Mouse (Mus musculus): ENCODE data around the gene Mdh1b. TPM values are rescaled to one million over a fixed set of nuclear protein-coding genes. Genes with fewer than 3 reads are reported as not detected.

The Mdh1b gene
- not detected in 2 replicates for polyA plus RNA-seq (2016; fragmentation: Nextera tagmentation; extraction: Ambion mirVana)

DNA sequence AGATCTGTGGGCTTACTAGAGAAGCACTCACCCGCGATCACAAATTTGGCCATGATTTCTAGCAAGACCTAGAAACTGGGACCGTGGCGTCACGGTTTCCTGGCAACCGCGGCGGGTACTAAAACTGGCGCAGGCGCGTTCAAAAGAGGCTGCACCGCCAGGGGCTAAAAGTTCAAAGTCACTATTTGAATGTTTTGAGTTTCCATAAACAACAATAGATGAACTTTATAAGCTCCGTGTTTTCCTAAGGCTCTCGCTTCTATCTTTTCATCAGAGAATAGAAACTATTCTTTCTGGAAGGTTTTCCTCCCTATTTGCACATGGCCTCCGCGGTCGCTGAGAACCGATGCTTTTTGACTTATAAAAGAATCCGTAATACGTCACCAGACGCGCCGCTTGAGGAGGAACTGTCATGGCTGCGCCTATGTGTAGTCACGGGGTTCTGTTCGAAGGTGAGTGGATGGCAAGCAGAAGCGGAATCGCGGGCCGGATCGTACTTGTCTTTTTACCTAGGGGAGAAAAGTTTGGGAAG is at the start of gene Mdh1b, which contains the start of gene Fastkd2:
TSS of gene Mdh1b (minus strand) at position 79 of the 532 bp plus-strand sequence.
TSS of gene Fastkd2 (plus strand) at position 375 of the 532 bp plus-strand sequence.
- Histone ChIP-seq H3K27me3 (0 out of 2 replicates have a peak, but pooled peaks cover 4% of the 10 kb centered on the region), H3K4me3 (peak within 1 kb of the TSS; percentile 69), H3K36me3 (no peaks in the 10 kb centered on the region), H3K4me1 (peaks cover 16% of the 10 kb centered on the region), H3K9ac (peak within 1 kb of the TSS; percentile 56), H3K9me3 (no peaks in the 10 kb centered on the region), H3K4me2 (replicated peaks) (peak within 1 kb of the TSS; percentile 60), H3K27ac (no peak within 1 kb of the TSS)
- under 1% methylated on average over 31 of the region's 31 CpGs for WGBS
- ATAC-seq (ENCODE audit: insufficient number of reproducible peaks, insufficient read depth, low FRiP score, low TSS enrichment), result peak; percentile 75; the same call in 1 of the 2 replicates

DNA sequence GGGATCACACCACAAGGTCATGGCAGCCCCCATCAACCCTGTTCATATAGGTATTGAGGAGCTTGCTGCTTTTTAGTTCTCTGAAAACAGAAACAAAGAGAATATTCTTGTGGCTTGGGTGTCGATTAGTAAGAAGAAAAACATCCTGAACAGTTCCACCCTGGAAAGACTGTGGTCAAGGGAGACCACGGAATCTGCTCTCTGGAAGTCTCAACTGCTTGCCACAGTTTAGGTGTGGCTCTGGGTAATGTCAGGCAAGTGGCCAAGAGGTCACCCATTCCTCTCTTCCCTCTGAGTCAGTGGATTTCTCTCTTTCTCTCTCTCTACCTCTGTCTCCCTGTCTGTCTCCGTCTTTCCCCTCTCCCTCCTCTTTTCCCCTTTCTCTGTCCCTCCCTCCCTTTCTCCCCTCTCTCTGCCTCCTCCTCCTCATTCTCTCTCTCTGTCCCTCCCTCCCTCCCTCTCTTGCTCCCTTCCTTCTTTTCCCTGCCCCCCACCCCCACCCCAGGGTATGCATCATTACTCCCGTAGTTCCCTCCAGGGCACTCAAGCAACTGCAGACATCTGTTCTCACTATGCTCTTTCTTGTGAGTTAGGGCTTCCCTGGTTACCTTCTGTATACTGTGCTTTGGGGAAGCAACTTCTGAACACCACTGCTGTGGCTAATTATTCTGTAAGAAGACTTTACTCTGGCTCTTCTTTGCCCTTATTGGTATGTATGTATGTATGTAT is 46.9 kb upstream of the Mdh1b start:
- peaks cover 6% of the 10 kb centered on the region; the same call in 1 of the 2 replicates for H3K4me1 ChIP-seq
- H3K9ac ChIP-seq, result no peak overlapping the region
- H3K4me2 ChIP-seq (replicated peaks), result no peak overlapping the region
- H3K9me3 ChIP-seq, result no peaks in the 10 kb centered on the region
- no peak overlapping the region for H3K27ac ChIP-seq
- H3K4me3 ChIP-seq, result no peak overlapping the region
- 26% methylated on average over 4 of the region's 4 CpGs for WGBS
- ATAC-seq (ENCODE audit: insufficient number of reproducible peaks, insufficient read depth, low FRiP score, low TSS enrichment), result no peak
- H3K36me3 ChIP-seq, result no peaks in the 10 kb centered on the region
- H3K27me3 ChIP-seq, result no peaks in the 10 kb centered on the region

- Histone ChIP-seq H3K4me2 (replicated peaks) (no peak overlapping the region), H3K36me3 (no peaks in the 10 kb centered on the region), H3K4me3 (no peak overlapping the region), H3K4me1 (peaks cover 6% of the 10 kb centered on the region; the same call in 1 of the 2 replicates), H3K9ac (no peak overlapping the region), H3K9me3 (no peaks in the 10 kb centered on the region), H3K27ac (no peak overlapping the region), H3K27me3 (no peaks in the 10 kb centered on the region)
- no peak for ATAC-seq (ENCODE audit: insufficient number of reproducible peaks, insufficient read depth, low FRiP score, low TSS enrichment)
- 56% methylated on average over 1 of the region's 1 CpGs for WGBS
These were observed 46.3 kb upstream of the Mdh1b start for GRCm38 (mm10) chr1:63776396-63776795.

- Histone ChIP-seq H3K4me2 (replicated peaks) (no peak overlapping the region), H3K27me3 (no peaks in the 10 kb centered on the region), H3K9ac (no peak overlapping the region), H3K27ac (no peak overlapping the region), H3K9me3 (no peaks in the 10 kb centered on the region), H3K4me1 (peaks cover 8% of the 10 kb centered on the region), H3K4me3 (no peak overlapping the region), H3K36me3 (no peaks in the 10 kb centered on the region)
- ATAC-seq (ENCODE audit: insufficient number of reproducible peaks, insufficient read depth, low FRiP score, low TSS enrichment), result no peak
- 88% methylated on average over 7 of the region's 7 CpGs for WGBS
These were observed 40.2 kb upstream of the Mdh1b start for GRCm38 (mm10) chr1:63770309-63770708.

DNA sequence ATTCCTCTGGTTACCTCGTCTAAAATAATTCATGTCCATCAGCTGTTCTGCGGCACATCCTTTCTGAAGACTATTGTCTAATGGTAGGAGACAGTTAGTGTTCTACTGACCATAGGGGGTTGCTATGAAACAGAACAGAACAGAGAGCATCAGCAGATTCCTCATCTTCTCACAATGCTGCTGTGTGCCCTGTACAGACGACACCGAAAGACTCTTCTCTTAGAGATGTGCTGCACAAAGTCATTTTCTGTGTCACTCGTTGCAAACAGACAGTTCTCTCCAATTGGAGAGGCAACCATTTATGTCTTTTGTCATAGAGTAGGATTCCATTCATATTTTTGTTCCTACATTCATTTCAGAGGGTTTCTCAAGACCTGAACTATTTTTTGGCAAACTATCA is 39.0 kb upstream of the Mdh1b start, which contains the start of gene 4933402D24Rik:
TSS of gene 4933402D24Rik (minus strand) at position 101 of the 400 bp plus-strand sequence.
- no peak within 1 kb of the TSS for H3K9ac ChIP-seq

GRCm38 (mm10) chr1:63768112-63768511 is 38.0 kb upstream of the Mdh1b start:
- ATAC-seq (ENCODE audit: insufficient number of reproducible peaks, insufficient read depth, low FRiP score, low TSS enrichment), result peak; percentile 82; the same call in 1 of the 2 replicates
- Histone ChIP-seq H3K27ac (peak overlapping the region; percentile 79), H3K9me3 (no peaks in the 10 kb centered on the region), H3K9ac (no peak overlapping the region), H3K4me2 (replicated peaks) (peak overlapping the region; percentile 24; the same call in 1 of the 2 replicates), H3K27me3 (no peaks in the 10 kb centered on the region), H3K4me1 (peaks cover 17% of the 10 kb centered on the region), H3K36me3 (no peaks in the 10 kb centered on the region), H3K4me3 (no peak overlapping the region)
- WGBS, result 25% methylated on average over 8 of the region's 8 CpGs

More for the DNA sequence above, 39.0 kb upstream of the Mdh1b start, which contains the start of gene 4933402D24Rik:
- no peaks in the 10 kb centered on the region for H3K27me3 ChIP-seq
- no peak for ATAC-seq (ENCODE audit: insufficient number of reproducible peaks, insufficient read depth, low FRiP score, low TSS enrichment)
- peak within 1 kb of the TSS; percentile 24; the same call in 1 of the 2 replicates for H3K4me2 ChIP-seq (replicated peaks)
- H3K9me3 ChIP-seq, result no peaks in the 10 kb centered on the region
- H3K4me3 ChIP-seq, result no peak within 1 kb of the TSS
- peaks cover 8% of the 10 kb centered on the region for H3K4me1 ChIP-seq
- no peaks in the 10 kb centered on the region for H3K36me3 ChIP-seq
- WGBS, result 70% methylated on average over 5 of the region's 5 CpGs
- H3K27ac ChIP-seq, result peak within 1 kb of the TSS; percentile 79

DNA sequence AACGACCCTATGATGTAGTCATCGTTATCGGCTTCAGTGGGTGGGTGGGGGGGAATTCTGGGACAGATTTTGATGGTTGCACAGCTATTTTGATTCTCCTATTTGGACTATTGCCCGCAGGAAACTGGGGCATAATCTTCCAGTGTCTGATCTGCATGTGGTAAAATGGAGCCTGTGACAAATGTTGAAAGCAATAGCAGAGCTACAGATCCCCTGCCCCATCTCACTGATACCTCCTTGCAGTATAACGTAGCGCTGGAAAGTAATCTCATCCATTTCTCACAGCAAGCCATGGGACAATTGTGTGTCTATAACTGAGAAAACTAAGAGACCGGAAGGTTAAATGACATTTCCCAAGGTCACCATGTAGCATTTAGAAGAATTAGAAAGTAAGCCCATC is 34.3 kb upstream of the Mdh1b start:
- ATAC-seq (ENCODE audit: insufficient number of reproducible peaks, insufficient read depth, low FRiP score, low TSS enrichment), result no peak
- no peak overlapping the region for H3K4me2 ChIP-seq (replicated peaks)
- H3K9me3 ChIP-seq, result no peaks in the 10 kb centered on the region
- no peak overlapping the region for H3K4me3 ChIP-seq
- no peak overlapping the region for H3K9ac ChIP-seq
- no peaks in the 10 kb centered on the region for H3K27me3 ChIP-seq
- H3K27ac ChIP-seq, result no peak overlapping the region
- H3K4me1 ChIP-seq, result peaks cover 17% of the 10 kb centered on the region
- no peaks in the 10 kb centered on the region for H3K36me3 ChIP-seq
- WGBS, result 86% methylated on average over 7 of the region's 7 CpGs

DNA sequence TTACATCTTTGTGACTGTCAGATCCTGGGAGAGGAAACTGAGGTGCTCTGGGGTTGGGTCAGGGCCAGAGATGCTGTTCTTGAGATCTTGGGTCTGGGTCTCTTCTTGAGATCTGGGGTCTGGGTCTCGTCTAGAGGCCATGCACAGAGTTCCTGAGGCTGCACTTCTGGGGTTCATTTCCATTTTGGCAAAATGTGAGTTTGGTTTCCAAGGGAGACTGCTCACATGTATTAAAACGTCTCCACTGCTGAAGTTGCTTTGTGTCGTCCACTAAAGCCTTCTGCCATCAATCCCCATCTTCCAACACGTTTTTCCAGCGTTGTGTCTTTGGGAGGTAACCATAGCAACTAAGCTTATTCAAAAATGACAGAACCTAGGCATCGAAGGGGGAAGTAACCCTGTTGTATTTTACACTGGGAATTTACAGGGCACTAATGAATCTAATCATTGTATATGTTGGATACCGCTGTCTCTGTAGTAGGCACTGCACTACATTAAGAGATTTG is 33.8 kb upstream of the Mdh1b start:
- Histone ChIP-seq H3K9ac (no peak overlapping the region), H3K36me3 (no peaks in the 10 kb centered on the region), H3K27ac (0 out of 2 replicates have a peak overlapping the region, but pooled peaks have one; percentile 46), H3K27me3 (no peaks in the 10 kb centered on the region), H3K9me3 (no peaks in the 10 kb centered on the region), H3K4me3 (no peak overlapping the region), H3K4me2 (replicated peaks) (no peak overlapping the region), H3K4me1 (peaks cover 17% of the 10 kb centered on the region)
- ATAC-seq (ENCODE audit: insufficient number of reproducible peaks, insufficient read depth, low FRiP score, low TSS enrichment), result no peak
- 56% methylated on average over 7 of the region's 7 CpGs for WGBS

- no peaks in the 10 kb centered on the region for H3K9me3 ChIP-seq
- H3K27me3 ChIP-seq, result no peaks in the 10 kb centered on the region
- no peaks in the 10 kb centered on the region for H3K36me3 ChIP-seq
- no peak overlapping the region for H3K4me3 ChIP-seq
- 8% methylated on average over 3 of the region's 3 CpGs for WGBS
- no peak overlapping the region for H3K4me2 ChIP-seq (replicated peaks)
- no peak overlapping the region for H3K9ac ChIP-seq
- peaks cover 11% of the 10 kb centered on the region for H3K4me1 ChIP-seq
- ATAC-seq (ENCODE audit: insufficient number of reproducible peaks, insufficient read depth, low FRiP score, low TSS enrichment), result no peak
- peak overlapping the region; percentile 46; the same call in 1 of the 2 replicates for H3K27ac ChIP-seq
These were observed 33.1 kb upstream of the Mdh1b start for GRCm38 (mm10) chr1:63763212-63763694.

DNA sequence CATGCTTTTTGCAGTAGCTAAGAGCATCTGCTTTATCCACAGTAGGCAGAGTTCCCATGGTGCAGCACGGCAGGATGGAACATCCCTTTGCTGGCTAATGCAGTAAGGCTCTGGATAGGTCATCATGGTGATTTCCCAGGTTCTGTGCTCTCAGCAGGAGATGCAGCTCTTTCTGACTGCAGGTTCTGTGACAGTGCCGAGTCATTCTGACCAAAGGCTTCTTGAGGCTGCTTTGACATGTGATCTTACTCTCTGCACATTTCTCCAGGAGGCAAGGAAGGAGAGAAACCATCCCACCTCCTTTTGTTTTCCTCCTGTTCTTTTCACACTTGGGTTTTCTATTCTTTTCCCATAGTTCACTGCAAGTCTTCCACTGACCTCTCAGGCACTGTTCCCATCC is 25.9 kb upstream of the Mdh1b start:
- H3K4me2 ChIP-seq (replicated peaks), result no peak overlapping the region
- WGBS, result 51% methylated on average over 2 of the region's 2 CpGs
- 0 out of 2 replicates have a peak, but pooled peaks cover 5% of the 10 kb centered on the region for H3K36me3 ChIP-seq
- no peaks in the 10 kb centered on the region for H3K4me1 ChIP-seq
- ATAC-seq (ENCODE audit: insufficient number of reproducible peaks, insufficient read depth, low FRiP score, low TSS enrichment), result no peak
- H3K9ac ChIP-seq, result no peak overlapping the region
- H3K4me3 ChIP-seq, result no peak overlapping the region
- no peaks in the 10 kb centered on the region for H3K27me3 ChIP-seq
- no peak overlapping the region for H3K27ac ChIP-seq
- no peaks in the 10 kb centered on the region for H3K9me3 ChIP-seq

DNA sequence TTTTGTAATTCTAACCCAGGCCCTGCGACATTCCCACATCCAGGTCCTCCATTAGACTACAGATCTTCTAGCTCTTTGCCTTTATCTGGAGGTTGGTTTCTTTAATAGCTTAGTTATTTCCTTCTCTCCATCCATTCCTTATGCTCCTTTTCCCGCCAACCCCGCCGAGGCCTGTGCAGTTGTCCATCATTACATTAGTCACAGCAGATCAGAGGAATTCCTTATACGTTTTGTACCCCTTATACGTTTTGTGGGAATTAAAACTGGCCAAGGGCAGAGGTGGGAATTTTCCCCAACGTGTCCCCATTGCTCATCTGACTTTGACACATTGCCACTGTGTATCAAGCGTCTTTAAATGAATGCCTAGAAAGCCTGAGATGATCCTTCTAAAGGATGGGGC is 322 bp downstream of the Mdh1b start:
- Histone ChIP-seq H3K9ac (no peak overlapping the region), H3K4me2 (replicated peaks) (peak overlapping the region; percentile 58), H3K9me3 (no peaks in the 10 kb centered on the region), H3K36me3 (no peaks in the 10 kb centered on the region), H3K27me3 (0 out of 2 replicates have a peak, but pooled peaks cover 4% of the 10 kb centered on the region), H3K4me3 (peak overlapping the region; percentile 69), H3K27ac (no peak overlapping the region), H3K4me1 (peaks cover 16% of the 10 kb centered on the region)
- ATAC-seq (ENCODE audit: insufficient number of reproducible peaks, insufficient read depth, low FRiP score, low TSS enrichment), result no peak
- WGBS, result 42% methylated on average over 8 of the region's 8 CpGs
